Mouse (Mus musculus) heart, embryonic 13.5 days (tissue): Measurements from ENCODE around the gene Cfap157. TPM values are rescaled to one million over a fixed set of nuclear protein-coding genes. Genes with fewer than 3 reads are reported as not detected.

Experiments
- ATAC-seq: fragments of 200-750 bp; cut with Nextera tagmentation; 2 replicates; pipeline ENCODE4 v1.8.0; 2017; ENCODE audit warnings: moderate TSS enrichment; ENCODE audit not compliant: insufficient number of reproducible peaks, low FRiP score, low TSS enrichment; ENCODE audit errors: extremely low read depth
- H3K27ac ChIP-seq: fragments of 300-500 bp; sonication (generic); replicated peaks from 2 replicates; pipeline ENCODE4 v1.5.1; 2015; ENCODE audit warnings: moderate library complexity, mild to moderate bottlenecking, inconsistent platforms
- H3K27me3 ChIP-seq: fragments of 300-500 bp; sonication (generic); replicated peaks from 2 replicates; pipeline ENCODE4 v1.6.1; 2015; ENCODE audit warnings: mild to moderate bottlenecking, inconsistent platforms
- H3K36me3 ChIP-seq: fragments of 300-500 bp; sonication (generic); 2 replicates; pipeline ENCODE4 v1.6.1; 2015; ENCODE audit warnings: mild to moderate bottlenecking, inconsistent platforms
- H3K4me1 ChIP-seq: fragments of 300-500 bp; sonication (generic); 2 replicates; pipeline ENCODE4 v1.6.1; 2015; ENCODE audit warnings: inconsistent platforms
- H3K4me2 ChIP-seq: fragments of 300-500 bp; sonication (generic); 2 replicates; pipeline ENCODE4 v1.6.1; 2015; ENCODE audit warnings: inconsistent platforms, mild to moderate bottlenecking, moderate library complexity
- H3K4me3 ChIP-seq: fragments of 300-500 bp; sonication (generic); 2 replicates; pipeline ENCODE4 v1.5.1; 2015; ENCODE audit warnings: moderate library complexity, mild to moderate bottlenecking, inconsistent platforms
- H3K9ac ChIP-seq: fragments of 300-500 bp; sonication (generic); 2 replicates; pipeline ENCODE4 v1.6.1; 2015; ENCODE audit warnings: inconsistent platforms, mild to moderate bottlenecking, moderate library complexity
- H3K9me3 ChIP-seq: fragments of 300-500 bp; sonication (generic); 2 replicates; pipeline ENCODE4 v1.6.1; 2016; ENCODE audit warnings: inconsistent platforms
- WGBS: fragments of 180-500 bp; shearing (Covaris S2); methylation state at CpG from one replicate; pipeline ENCODE4 v1.1.7; 2015; ENCODE audit warnings: mixed read lengths; 5-methylcytosine and 5-hydroxymethylcytosine counted together
- polyA plus RNA-seq: library from polyadenylated mRNA; unstranded; fragments of >200 nt; fragmentation: Nextera tagmentation; extraction: Ambion mirVana; gene quantifications from 2 replicates; pipeline ENCODE4 v1.2.1, GENCODE M21; 2015

Gene Cfap157
- polyA plus RNA-seq, 1 experiment from 2014 or later: 0.45 TPM

GRCm38 (mm10) chr2:32779131-32779530 is 5.1 kb downstream of the Cfap157 start:
- Histone ChIP-seq H3K4me1 (peaks cover 16% of the 10 kb centered on the region), H3K27me3 (peaks cover 18% of the 10 kb centered on the region), H3K9ac (no peak overlapping the region), H3K27ac (no peak overlapping the region), H3K4me2 (no peak overlapping the region), H3K36me3 (no peaks in the 10 kb centered on the region), H3K4me3 (no peak overlapping the region), H3K9me3 (no peaks in the 10 kb centered on the region)
- ATAC-seq: no peak
- WGBS: 11% methylated on average over 8 of the region's 8 CpGs

GRCm38 (mm10) chr2:32778081-32778480 is 6.1 kb downstream of the Cfap157 start:
- Histone ChIP-seq H3K9ac (no peak overlapping the region), H3K4me1 (peaks cover 11% of the 10 kb centered on the region), H3K27ac (no peak overlapping the region), H3K27me3 (peaks cover 18% of the 10 kb centered on the region), H3K36me3 (no peaks in the 10 kb centered on the region), H3K4me2 (no peak overlapping the region), H3K4me3 (no peak overlapping the region), H3K9me3 (no peaks in the 10 kb centered on the region)
- ATAC-seq: no peak
- WGBS: 85% methylated on average over 6 of the region's 6 CpGs

- Histone ChIP-seq H3K4me1 (peaks cover 16% of the 10 kb centered on the region), H3K4me2 (peak overlapping the region; percentile 89), H3K9me3 (no peaks in the 10 kb centered on the region), H3K36me3 (no peaks in the 10 kb centered on the region), H3K27ac (no peak overlapping the region), H3K27me3 (peaks cover 18% of the 10 kb centered on the region), H3K4me3 (peak overlapping the region; percentile 69), H3K9ac (peak overlapping the region; percentile 76)
- ATAC-seq: no peak
- WGBS: 20% methylated on average over 22 of the region's 22 CpGs
Observed at GRCm38 (mm10) chr2:32776192-32776591, 8.0 kb downstream of the Cfap157 start.

DNA sequence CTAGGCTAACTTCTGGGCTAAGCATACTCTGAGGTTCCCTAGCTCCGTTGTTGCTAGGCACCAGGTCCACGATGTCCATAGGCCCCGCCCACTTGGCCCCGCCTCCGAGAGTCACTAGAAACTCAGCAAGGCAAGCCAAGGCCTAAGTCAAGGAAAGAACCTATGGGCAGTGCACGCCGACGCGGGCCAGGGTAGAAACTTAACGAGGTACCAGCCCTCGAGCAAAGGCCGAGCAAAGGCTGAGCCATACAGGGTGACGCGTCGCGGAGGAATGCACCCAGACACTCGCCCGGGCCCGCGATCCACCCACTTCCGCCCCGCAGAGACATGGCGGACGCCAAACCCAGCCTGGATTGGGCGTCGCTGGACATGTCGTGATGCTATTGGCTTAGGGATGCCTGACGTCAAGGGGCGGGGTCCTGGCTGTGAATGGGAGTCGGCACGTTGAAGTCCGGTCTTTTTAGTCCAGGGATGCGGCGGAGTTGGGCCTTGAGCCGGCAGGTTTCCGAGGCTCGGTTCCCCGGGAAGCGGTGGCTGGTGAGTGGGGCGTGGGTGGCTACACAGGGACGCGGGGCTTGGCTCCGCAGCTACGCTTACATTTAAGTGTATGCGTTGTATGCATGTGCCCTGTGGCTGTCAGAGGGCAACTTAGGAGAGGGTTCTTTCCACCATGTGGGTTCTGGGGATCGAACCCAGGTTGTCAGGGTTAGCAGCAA is 8.7 kb downstream of the Cfap157 start, which contains the start of the genes Ttc16 and Ptrh1:
Ttc16 (minus strand) TSS at position 275 of the 716 bp plus-strand sequence.
Ptrh1 (plus strand) TSS at position 428 of the 716 bp plus-strand sequence.
- H3K36me3 ChIP-seq: no peaks in the 10 kb centered on the region
- WGBS: under 1% methylated on average over 46 of the region's 46 CpGs

DNA sequence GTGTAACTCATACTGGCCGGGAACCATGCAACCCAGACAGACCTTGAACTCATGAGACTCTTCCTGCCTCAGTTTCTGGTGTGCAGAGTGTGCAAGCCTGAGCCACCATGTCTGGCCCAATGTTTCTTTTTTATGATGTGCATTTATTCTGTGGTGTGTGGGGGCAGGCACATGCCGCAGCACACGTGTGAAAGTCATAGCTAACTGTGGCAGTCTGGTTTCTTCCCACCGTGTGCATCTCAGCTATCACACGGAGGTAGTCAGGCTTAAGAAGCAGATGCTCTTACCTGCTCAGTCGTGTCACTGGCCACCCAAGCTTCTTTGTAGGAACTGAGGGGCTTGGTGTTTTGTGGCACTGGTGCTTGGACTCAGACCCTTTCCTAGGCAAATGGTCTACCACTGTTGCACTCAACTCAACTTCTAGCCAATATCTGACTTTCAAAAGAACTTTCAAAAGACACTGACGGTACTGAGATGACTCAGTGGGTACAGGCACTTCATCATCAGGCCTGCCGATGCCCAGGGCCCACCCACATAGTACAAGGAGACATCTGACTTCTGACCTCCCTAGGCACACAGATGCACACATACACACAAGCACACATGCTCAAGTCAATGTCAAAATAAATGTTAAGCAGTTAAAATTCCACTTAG is 11.5 kb downstream of the Cfap157 start:
- 72% methylated on average over 8 of the region's 8 CpGs for WGBS
- peaks cover 13% of the 10 kb centered on the region for H3K27me3 ChIP-seq
- H3K36me3 ChIP-seq: no peaks in the 10 kb centered on the region
- no peak overlapping the region for H3K27ac ChIP-seq
- H3K4me3 ChIP-seq: no peak overlapping the region
- ATAC-seq: no peak
- no peaks in the 10 kb centered on the region for H3K9me3 ChIP-seq
- no peak overlapping the region for H3K9ac ChIP-seq
- peaks cover 16% of the 10 kb centered on the region for H3K4me1 ChIP-seq
- no peak overlapping the region for H3K4me2 ChIP-seq

More for the DNA sequence above, 8.7 kb downstream of the Cfap157 start, which contains the start of the genes Ttc16 and Ptrh1:
- peak within 1 kb of the TSS; percentile 89 for H3K4me2 ChIP-seq
- peak within 1 kb of the TSS; percentile 76 for H3K9ac ChIP-seq
- no peaks in the 10 kb centered on the region for H3K9me3 ChIP-seq
- H3K4me1 ChIP-seq: peaks cover 16% of the 10 kb centered on the region
- peaks cover 18% of the 10 kb centered on the region for H3K27me3 ChIP-seq
- ATAC-seq: peak; percentile 92
- peak within 1 kb of the TSS; percentile 71 for H3K27ac ChIP-seq
- peak within 1 kb of the TSS; percentile 69 for H3K4me3 ChIP-seq

- Histone ChIP-seq H3K4me1 (peaks cover 16% of the 10 kb centered on the region), H3K9ac (0 out of 2 replicates have a peak overlapping the region, but pooled peaks have one; percentile 52), H3K9me3 (no peaks in the 10 kb centered on the region), H3K27ac (no peak overlapping the region), H3K4me2 (no peak overlapping the region), H3K4me3 (no peak overlapping the region), H3K27me3 (peaks cover 10% of the 10 kb centered on the region; the same call in 1 of the 2 replicates), H3K36me3 (no peaks in the 10 kb centered on the region)
- 26% methylated on average over 12 of the region's 12 CpGs for WGBS
- no peak for ATAC-seq
Observed at GRCm38 (mm10) chr2:32771886-32772285, 12.3 kb downstream of the Cfap157 start.

GRCm38 (mm10) chr2:32769327-32770085 is 14.7 kb downstream of the Cfap157 start:
- Histone ChIP-seq H3K4me2 (no peak overlapping the region), H3K4me1 (0 out of 2 replicates have a peak, but pooled peaks cover 5% of the 10 kb centered on the region), H3K9me3 (no peaks in the 10 kb centered on the region), H3K4me3 (no peak overlapping the region), H3K27me3 (0 out of 2 replicates have a peak, but pooled peaks cover 3% of the 10 kb centered on the region), H3K27ac (no peak overlapping the region), H3K36me3 (no peaks in the 10 kb centered on the region), H3K9ac (no peak overlapping the region)
- 89% methylated on average over 5 of the region's 5 CpGs for WGBS
- no peak for ATAC-seq

DNA sequence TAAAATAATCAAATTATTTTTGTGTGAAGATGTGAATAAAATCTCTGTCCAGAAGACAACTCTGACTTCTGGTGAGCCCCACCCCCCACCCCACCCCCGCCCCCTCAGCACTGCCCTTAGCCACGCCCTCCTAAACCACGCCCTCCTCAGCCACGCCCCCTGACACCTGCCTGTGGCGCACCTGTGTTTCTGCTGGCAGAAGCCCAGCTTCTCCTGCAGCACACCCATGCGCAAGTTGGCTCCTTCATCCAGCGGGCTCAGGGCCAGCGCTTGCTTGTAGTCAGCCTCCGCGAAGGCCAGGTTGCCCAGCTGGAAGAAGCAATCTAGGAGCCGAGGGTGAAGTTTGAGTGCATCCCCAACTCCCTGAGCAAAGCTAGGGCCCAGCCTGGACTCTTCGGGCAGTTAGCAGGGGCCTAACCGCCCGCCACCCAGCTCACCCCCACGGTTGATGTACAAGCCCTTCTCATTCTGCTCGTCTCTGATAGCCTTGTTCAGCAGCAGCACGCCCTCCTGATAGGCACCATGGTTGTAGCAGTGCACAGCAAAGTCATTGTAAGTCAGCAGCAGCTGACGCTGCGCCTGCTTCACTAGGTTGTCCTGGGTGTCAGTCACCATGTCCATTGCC is 15.5 kb downstream of the Cfap157 start:
- Histone ChIP-seq H3K4me2 (no peak overlapping the region), H3K9me3 (no peaks in the 10 kb centered on the region), H3K4me1 (0 out of 2 replicates have a peak, but pooled peaks cover 5% of the 10 kb centered on the region), H3K36me3 (no peaks in the 10 kb centered on the region), H3K27me3 (0 out of 2 replicates have a peak, but pooled peaks cover 3% of the 10 kb centered on the region), H3K9ac (no peak overlapping the region), H3K27ac (no peak overlapping the region), H3K4me3 (no peak overlapping the region)
- no peak for ATAC-seq
- 40% methylated on average over 19 of the region's 19 CpGs for WGBS

GRCm38 (mm10) chr2:32767241-32767640 is 17.0 kb downstream of the Cfap157 start:
- WGBS: 70% methylated on average over 12 of the region's 12 CpGs
- Histone ChIP-seq H3K4me3 (no peak overlapping the region), H3K9me3 (no peaks in the 10 kb centered on the region), H3K9ac (no peak overlapping the region), H3K36me3 (peaks cover 9% of the 10 kb centered on the region), H3K4me2 (no peak overlapping the region), H3K27ac (no peak overlapping the region), H3K27me3 (0 out of 2 replicates have a peak, but pooled peaks cover 3% of the 10 kb centered on the region), H3K4me1 (0 out of 2 replicates have a peak, but pooled peaks cover 5% of the 10 kb centered on the region)
- no peak for ATAC-seq

- H3K27ac ChIP-seq: no peak overlapping the region
- 0 out of 2 replicates have a peak, but pooled peaks cover 3% of the 10 kb centered on the region for H3K27me3 ChIP-seq
- 73% methylated on average over 3 of the region's 3 CpGs for WGBS
- H3K4me3 ChIP-seq: no peak overlapping the region
- no peaks in the 10 kb centered on the region for H3K9me3 ChIP-seq
- peaks cover 42% of the 10 kb centered on the region for H3K36me3 ChIP-seq
- H3K4me2 ChIP-seq: no peak overlapping the region
- H3K4me1 ChIP-seq: peaks cover 9% of the 10 kb centered on the region; the same call in 1 of the 2 replicates
- ATAC-seq: no peak
- no peak overlapping the region for H3K9ac ChIP-seq
Observed at GRCm38 (mm10) chr2:32763353-32763752, 20.9 kb downstream of the Cfap157 start.
